Mouse (Mus musculus) testis, adult 2 months (tissue): ENCODE data around the gene Tbc1d1.

Experiments used
- CTCF ChIP-seq: fragments of 200-500 bp; IDR thresholded peaks from 2 replicates; pipeline ENCODE4 v1.5.1; 2012; ENCODE audit warnings: low read depth, mild to moderate bottlenecking, inconsistent platforms, low read length, moderate library complexity; ENCODE audit not compliant: control insufficient read depth, insufficient read depth, insufficient replicate concordance
- POLR2A ChIP-seq: fragments of 200-500 bp; IDR thresholded peaks from 2 replicates; pipeline ENCODE4 v1.6.1; 2012; ENCODE audit warnings: low read depth, mild to moderate bottlenecking, inconsistent platforms, low read length, moderate library complexity; ENCODE audit not compliant: control insufficient read depth

DNA sequence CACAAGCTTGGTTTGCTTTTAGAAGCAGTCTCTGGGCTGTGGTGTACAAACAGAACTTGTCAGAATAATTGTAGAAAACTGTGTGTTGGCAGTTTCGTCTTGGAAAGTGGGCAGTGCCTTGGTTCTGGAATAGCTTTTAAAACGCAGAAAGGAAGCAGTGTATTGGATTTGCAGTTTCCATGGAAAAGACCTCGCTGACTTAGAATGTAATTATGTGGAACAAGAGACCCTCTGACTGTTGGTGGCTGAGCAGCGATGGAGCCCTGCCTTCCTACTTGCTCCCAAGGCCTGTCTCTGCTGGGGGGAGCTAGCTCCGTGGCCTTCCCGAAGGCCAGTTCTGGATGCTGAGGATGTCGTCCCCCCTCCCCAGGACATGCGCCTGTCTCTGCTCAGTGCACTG lies 168.8 kb downstream of the Tbc1d1 start:
- TF ChIP-seq CTCF (no peak), POLR2A (no peak)
